Mouse (Mus musculus) cerebellum, adult 2 months (tissue): Measurements from ENCODE around the gene Lsp1.

Experiments
- CTCF ChIP-seq: fragments of 200-500 bp; IDR thresholded peaks from 2 replicates; pipeline ENCODE4 v1.5.1; 2011; ENCODE audit warnings: low read depth, mild to moderate bottlenecking, control low read depth, low read length, moderate library complexity, borderline replicate concordance; ENCODE audit not compliant: insufficient read depth
- POLR2A ChIP-seq: fragments of 200-500 bp; IDR thresholded peaks from 2 replicates; pipeline ENCODE4 v1.6.1; 2011; ENCODE audit warnings: low read length, control low read depth, borderline replicate concordance; ENCODE audit not compliant: insufficient read depth

GRCm38 (mm10) chr7:142425641-142426213 is 34.9 kb upstream of the Lsp1 start:
- TF ChIP-seq POLR2A (no peak), CTCF (peak; percentile 78)
